Mouse (Mus musculus): ENCODE measurements around the gene Vasn.

DNA sequence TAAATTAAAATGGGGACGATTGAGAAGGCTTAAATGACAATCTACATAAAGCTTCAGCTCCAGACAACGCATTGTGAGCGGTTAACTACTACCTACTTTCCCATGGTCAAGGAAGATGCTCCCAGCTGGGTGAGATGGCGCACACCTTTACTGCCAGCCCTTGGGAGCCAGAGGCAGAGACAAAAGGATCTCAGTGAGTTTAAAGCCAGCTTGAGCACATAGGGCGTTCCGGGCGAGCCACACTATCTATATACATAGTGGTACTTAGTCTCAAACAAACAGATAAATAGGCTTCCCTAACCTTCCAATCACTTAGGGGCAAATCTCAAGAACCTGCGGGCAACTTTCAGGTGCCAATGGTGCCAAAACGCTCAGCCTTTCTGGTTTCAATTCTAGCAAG lies 15.7 kb upstream of the Vasn start:
- TF ChIP-seq CTCF (IDR thresholded peaks at IDR 0.05; ENCODE audit: borderline replicate concordance, insufficient read depth, low read length) (no peak), POLR2A (IDR thresholded peaks at IDR 0.05; ENCODE audit: low read depth, low read length) (no peak)
